Mouse (Mus musculus) brain, adult 2 months (tissue): ENCODE measurements at regions not wholly inside any gene's neighbourhood (a gene's known extent, or its start where the extent isn't known, plus 50 kb on each side); places are given as distances from the start of the nearest gene placed in this dataset.

Experiments
- DNase-seq: peaks from one replicate; pipeline ENCODE4 v3.0.0; 2011; ENCODE audit warnings: low read depth, low spot score

- DNase-seq = peak; percentile 2
These were observed 507.7 kb downstream of the Zbbx start for GRCm38 (mm10) chr3:74657170-74657569.

- DNase-seq = no peak
These were observed 532.2 kb downstream of the Zbbx start for GRCm38 (mm10) chr3:74632623-74633022.

DNA sequence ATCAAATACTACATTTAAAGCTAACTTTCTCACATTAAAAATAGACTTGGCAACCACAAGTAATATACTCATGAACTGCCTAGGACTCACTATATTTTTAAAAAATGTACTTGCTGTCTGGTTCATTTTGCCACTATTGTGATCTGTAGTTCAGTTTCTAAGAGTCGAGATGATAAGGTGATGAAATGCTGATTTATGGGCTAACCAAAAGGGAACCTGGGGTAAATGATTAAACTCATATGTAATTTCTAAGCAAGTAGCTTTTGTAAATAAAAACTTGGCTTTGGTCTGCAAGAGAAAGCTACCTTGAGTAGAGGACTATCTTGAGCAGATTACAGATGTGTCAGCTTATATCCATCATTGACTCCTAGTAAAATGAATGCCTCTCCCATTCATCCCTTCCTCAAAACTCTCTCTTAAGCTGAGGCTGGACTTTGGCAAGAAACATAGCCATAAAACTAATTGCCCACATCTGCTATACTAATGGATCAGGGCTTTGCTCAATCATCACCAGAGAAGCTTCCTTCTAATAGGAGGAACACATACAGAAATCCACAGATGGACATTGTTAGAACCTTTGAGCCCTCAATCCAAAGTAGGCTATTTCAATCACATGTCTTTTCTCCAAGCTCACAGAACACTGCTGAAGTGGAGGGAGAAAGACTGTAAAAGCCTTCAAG is 563.4 kb downstream of the Zbbx start:
- no peak for DNase-seq

DNA sequence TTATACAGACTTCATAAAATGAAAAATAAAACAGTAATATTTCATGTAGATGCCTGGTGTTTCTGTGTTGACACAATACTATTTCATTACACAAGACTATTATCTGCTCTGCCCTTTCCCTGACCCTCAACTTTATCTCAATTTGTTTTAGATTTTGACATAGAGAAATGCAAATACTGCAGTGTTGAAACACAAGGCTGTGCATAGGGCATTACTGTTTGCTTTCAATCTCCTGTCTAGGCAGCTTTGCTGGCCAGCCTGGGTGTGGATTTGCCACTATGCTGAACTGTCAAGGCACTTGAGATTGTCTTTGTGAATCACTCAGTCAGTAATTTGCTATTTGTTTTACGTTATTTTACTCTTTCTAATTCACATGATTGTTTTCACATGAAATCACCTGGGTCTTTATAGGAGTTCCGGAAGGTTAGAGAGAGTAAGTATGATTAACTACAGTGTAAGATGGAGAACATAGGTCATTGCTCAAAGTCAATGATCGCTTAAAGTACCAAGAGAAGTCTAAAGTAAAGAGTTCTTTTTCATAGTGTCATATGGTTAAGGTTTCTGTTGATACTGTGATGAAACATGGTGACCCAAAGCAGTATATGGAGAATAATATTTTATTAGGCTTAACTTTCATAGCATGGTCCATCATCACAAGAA is 576.0 kb downstream of the Zbbx start:
- DNase-seq = no peak

GRCm38 (mm10) chr3:74565176-74565575 is 599.7 kb downstream of the Zbbx start:
- DNase-seq = no peak

- peak; percentile 40 for DNase-seq
These were observed 630.0 kb downstream of the Zbbx start for GRCm38 (mm10) chr3:74534795-74535194.

DNA sequence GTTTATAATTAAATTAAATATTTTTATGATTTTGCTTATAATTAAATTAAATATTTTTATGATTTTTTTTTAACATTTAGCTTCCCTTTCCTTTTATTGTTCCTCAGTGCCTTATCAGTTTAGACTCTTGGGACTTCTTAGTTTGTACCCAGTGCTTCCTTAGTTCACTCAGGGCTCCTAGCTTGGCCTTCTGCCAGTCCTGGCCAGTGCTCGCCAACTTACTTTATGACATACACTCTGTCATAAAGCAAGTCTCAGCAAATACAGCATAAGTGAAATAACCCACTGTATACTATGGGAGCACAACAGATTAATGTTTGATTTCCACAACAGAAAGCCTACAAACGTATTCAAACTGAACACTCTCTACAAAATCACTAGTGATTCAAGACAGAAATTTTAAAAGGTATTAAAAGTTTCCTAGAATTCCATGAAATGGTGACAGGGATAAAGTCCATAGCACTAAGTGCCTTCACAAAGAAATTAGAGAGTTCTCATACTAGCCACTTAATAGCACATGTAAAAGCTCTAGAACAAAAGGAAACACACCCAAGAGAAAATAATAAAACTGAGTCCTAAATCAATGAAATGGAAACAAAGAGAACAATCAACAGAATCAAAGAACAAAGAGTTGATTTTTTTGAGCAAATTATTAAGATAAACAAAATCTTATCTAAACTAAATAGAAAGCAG is 630.7 kb downstream of the Zbbx start:
- no peak for DNase-seq

DNA sequence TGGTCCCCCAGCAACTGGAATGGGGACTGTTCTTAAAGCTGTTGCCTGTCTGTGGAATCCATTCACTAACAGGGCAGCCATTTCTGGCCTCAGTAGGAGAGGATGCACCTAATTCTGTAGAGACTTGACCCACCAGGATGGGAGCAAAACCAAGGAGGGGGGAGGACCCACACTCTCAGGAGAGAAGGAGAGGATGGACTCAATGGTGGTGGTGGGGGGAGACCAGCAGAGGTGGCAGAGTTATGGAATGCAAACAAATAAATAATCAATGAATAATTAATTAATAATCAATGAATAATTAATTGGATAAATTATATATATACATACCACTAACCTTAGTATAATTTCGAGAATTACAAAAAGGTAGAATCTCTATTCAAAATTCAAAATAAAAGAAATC is 681.1 kb downstream of the Zbbx start:
- DNase-seq = no peak
